Mouse (Mus musculus) spleen, embryonic (tissue): ENCODE data around the gene Acap1.

ENCODE experiments used
- CTCF ChIA-PET: fragments of 350-600 bp; sonication (Branson Sonifier 250); formaldehyde crosslinking; loops from one replicate; lab custom pipeline; 2022; lab: Charles Lee

The Acap1 gene

DNA sequence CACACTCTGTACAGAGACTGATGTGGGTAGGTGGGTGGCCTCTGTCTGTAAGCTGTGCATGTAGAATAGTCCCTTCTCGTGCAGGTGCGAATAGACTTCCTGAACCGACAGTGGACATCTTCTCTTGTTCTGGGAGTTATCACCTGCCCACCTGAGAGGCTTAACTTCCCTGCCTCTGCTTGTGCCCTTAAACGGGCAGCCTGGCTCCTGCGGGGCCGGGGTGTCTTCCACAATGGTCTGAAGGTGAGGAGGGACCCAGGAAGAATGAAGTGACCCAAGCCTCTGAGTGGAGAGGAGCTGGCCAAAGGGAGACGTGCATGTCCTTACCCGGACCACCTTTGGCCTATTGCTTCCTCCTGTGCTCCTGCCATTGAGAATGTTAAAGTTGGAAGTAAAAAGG, 14.8 kb upstream of the Acap1 start:
- CTCF ChIA-PET: no interaction called here

DNA sequence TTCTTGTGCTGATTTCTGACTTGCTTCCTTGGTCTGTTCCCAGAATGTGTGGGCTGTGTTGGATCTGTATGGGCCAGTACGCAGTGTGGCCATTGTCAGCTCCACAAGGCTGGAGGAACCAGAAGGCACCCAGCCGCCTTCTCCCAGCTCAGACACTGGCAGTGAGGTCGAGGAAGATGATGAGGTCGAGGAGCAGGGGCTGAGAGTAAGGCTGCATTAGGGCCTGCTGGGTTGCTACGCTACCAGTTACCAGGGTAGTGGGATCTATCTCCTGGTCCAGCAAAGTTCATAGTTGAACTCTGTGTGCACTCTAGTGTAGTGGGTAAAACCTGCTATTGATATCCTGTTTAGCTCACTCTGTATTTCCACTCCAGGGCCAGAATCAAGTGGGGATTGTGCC, 13.8 kb upstream of the Acap1 start:
- CTCF ChIA-PET: interaction anchor here (0.7 kb wide), 2 partner anchors 13 to 14 kb away, joined by 4 to 7 read pairs; partner anchors contain the start of gene Acap1

DNA sequence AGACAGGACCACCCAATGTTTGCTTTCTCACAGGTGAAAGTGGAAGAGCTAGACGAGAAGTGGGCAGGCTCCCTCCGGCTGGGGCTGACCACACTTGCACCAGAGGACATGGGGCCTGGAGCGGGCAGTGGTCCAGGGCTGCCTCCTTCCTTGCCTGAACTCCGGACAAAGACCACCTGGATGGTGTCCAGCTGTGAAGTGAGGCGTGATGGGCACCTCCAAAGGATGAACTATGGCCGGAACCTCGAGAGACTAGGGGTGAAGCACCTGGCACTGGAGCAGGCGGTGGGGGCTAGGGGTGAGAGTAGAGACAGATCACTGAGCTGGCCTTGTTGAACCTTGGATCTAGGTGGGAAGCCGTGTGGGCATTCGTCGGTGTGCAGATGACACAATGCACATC, 13.3 kb upstream of the Acap1 start:
- CTCF ChIA-PET: interaction anchor here (0.6 kb wide), 1 partner anchor 10 kb away, joined by 3 read pairs; no protein-coding TSS in a partner anchor

DNA sequence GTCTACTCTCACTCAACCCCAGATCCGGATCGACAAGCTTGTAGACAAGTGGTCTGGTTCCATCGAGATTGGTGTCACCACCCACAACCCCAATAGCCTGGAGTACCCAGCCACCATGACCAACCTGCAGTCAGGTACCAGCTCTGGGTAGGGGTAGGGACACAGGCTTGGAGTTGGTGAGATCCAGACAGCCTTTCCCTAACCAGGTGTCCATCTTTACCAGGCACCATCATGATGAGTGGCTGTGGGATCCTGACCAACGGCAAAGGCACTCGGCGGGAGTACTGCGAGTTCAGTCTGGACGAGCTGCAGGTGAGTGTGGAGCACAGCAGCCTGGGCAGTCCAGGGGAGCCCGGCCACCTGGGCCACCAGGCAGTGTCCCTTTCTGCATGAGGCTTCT, 9.0 kb upstream of the Acap1 start:
- CTCF ChIA-PET: interaction anchor here (0.7 kb wide), 1 partner anchor 82 kb away, joined by 3 read pairs; no protein-coding TSS in a partner anchor

DNA sequence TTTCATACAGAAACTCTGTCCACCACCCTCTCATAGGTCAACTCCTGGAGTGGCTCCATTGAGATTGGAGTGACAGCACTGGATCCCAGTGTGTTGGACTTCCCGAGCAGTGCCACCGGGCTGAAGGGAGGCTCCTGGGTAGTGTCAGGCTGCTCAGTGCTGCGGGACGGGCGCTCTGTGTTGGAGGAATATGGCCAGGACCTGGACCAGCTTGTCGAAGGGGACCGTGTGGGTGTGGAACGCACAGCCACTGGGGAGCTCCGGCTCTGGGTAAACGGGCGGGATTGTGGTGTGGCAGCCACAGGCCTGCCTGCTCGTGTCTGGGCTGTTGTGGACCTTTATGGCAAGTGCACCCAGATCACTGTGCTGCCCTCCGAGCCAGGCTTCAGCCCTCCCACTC, 7.6 kb upstream of the Acap1 start:
- CTCF ChIA-PET: no interaction called here

DNA sequence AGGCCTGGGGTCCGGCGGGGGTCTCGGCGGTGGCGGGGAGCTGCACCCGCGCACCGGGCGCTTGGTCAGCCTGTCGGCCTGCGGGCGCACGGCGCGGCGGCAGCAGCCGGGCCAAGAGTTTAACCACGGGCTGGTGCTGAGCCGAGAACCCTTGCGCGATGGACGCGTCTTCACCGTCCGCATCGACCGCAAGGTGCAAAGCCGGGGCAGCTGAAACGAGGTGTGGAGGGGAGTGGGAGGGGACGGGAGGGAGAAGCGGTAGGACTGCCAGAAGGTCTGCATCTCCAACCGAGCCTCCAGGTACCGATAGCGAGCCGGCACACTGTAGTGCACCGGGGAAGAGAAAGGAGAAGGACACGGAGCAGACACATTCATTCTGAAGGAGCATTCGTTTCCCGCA, 6.7 kb upstream of the Acap1 start:
- CTCF ChIA-PET: no interaction called here

DNA sequence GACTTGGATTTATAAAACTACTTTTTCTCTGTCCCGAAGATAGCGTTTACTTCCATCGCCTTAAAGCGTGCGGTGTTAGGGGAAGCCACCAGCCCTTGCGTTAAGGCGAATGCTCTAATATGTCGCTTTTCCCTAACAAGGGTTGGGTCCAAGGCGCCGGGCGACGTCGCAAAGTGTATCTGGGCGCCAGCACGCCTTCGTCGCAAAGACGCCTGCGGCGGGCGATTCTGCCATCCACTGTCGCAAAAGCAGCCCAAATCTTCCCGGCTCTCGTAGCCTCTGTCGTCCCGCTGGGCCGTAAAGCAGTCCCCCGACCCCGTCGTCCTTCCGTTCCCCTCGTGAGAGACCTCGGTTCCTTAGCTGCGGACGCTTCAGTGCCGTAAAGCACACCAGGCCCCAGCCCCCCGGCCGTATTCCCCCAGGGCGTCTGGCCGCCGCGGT, 6.1 kb upstream of the Acap1 start:
- CTCF ChIA-PET: no interaction called here

DNA sequence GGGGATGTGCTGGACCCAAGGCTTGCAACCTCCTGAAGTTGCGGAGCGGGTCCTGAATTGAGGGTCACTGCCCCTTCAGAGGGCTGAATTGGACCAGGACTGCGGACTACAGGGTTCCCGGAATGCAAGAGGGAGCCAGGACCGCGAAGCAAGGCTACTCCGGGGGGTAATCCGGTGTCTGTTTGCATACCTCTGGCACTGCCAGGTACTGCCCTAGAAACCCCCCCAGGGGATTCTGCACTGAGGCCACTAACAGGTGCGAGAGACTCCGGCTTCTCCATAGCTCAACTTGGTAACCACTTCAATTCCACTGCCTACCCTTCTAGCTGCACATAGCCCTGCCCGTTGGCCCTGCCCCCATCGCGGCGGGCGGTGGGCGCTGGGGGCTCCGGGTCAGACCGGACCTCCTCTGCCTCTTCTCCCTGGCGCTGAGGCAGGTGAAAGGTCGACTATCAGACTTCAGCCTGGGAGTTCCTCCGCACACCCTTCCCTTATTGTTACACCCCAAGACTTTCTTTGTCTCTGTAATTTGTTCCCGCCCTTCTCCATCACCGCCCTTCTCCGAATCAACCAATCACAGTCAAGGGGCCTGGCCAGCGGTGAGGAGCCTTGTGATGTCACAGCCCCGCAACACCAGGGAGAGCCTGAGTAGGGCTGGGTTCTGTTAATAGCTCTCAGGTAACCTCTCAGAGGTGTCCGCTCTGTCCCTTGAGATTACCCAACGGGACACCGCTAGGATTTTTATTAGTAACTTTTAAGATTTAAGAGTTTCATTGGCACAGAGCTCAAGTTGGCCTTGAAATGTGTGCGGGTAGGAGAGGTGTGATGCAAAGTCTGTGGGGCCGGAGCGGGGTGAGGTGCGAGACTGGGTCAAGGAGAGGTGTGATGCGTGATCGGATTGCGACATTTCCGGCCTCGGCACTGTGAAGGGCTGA, 5.4 kb upstream of the Acap1 start, which contains the start of the genes 2810408A11Rik and Neurl4:
Gene 2810408A11Rik, minus strand, starts transcription at position 517 of the 935 bp plus-strand sequence.
Gene Neurl4, plus strand, starts transcription at position 602 of the 935 bp plus-strand sequence.
- CTCF ChIA-PET: interaction anchor here (1.2 kb wide), 1 partner anchor 11 kb away, joined by 3 read pairs; no protein-coding TSS in a partner anchor

DNA sequence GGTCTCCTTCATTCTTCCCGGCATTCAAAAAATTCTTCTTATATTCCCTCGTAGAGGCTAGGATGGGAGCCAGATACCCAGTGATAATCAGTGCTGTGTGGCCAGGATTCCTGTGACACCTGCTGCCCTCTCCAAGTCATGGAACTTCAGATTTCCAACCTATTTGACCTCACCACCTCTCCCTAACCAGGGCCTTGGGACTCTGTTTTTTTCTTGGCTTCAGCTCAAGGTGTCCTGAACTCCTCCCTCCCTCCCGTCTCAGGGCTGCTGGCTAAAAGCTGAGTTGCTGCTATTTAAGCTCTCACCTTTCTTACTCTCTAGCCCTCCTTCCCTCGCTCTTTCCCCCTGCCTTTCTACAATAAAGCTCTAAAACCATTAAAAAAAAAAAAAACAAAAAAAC, 4.5 kb upstream of the Acap1 start:
- CTCF ChIA-PET: interaction anchor here (1.2 kb wide), 1 partner anchor 11 kb away, joined by 3 read pairs; no protein-coding TSS in a partner anchor

DNA sequence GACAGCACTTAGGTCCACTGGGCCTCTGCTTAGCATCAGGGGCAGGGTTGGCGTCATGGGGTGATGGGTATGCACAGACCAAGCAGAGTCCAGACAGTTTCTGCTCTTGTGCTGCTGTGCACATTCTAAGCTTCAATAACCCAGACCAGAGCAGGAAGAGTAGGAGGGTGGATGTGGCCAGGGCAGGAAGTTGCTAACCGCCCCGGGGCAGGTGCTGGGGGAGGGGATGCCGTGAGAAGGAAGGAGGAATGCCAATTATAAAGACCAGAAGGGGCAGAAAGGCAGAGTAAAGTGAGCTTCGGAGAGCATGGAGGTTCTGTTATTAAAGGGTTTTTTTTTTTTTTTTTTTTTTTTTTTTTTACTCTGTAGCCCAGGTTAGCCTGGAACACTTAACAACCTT, 668 bp downstream of the Acap1 start:
- CTCF ChIA-PET: interaction anchor here (0.6 to 0.9 kb wide), 4 partner anchors 15 to 74 kb away, joined by 3 to 27 read pairs (median 4); no protein-coding TSS in a partner anchor

DNA sequence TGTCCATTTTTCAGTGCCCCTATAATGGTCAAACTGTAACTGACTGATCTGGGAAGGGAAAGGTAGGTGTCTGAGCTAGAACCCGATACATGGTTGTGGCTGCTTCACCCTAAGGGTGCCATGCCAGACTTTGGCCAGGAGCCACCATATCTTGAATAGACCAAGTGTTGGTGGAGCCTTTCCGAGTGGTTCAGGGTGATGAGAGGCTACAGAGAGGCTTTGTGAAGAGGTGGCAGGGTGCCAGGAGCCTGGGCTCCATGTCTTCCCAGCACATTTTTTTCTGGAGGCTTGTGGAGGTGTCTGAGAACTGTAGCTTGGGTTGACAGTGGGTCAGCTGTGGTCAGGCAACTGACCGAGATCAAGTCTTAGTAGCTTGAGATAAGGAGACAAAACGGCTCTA, 3.9 kb downstream of the Acap1 start:
- CTCF ChIA-PET: interaction anchor here (0.9 kb wide), 1 partner anchor 8 kb away, joined by 3 read pairs; no protein-coding TSS in a partner anchor

DNA sequence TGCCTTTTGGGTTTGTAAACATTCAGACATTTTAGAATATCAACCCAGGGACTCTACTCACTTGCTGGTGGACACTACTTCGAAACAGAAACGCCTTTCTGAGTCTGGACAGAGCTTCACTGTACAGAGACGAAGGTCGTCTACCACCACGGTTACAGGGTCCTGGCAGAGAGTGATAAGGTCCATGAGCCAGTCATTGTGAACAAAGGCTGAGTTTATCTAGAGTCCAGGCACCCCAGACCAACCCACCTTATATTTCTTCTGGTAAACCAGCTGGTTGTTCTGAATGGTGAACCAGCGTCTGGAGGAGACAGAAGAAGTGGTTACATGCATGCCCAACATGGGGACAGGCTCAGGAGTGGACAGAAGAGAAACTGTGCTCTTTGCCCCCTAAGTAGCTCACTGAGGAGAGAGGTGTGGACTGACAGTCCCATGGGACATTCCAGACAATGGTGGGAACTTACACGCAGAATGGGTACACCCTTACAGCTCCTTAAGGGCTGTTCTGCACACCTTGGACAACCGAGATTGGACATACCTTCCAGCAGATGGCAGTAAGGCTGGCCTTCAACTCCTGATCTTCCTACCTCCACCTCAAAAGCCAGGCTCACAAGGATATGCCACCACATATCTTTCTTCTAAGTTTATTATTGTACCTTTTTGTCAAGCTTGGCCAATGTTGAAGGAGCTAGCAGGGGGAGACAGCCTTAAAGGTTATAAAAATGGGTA, 8.3 kb downstream of the Acap1 start:
- CTCF ChIA-PET: interaction anchor here (0.5 kb wide), 1 partner anchor 158 kb away, joined by 3 read pairs; no protein-coding TSS in a partner anchor

DNA sequence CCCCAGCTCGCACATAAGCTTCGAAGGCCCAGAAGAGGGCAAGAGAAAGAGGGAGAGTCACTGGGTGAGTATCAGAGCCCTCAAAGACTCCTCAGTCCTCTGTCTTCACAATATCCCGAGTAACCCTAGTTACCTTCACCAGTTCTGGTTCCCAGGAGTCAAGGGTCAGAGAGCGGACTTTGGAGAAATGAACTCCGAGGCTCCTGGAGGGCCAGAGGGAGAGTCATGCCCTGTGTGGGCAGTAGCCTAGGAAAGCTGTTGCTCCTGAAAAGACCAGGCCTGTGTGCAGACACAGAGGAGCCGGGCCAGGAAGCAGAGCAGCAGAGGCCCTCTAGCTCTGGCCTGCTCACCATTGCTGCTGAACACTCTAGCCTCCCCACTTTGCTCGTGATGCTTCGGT, 10.7 kb downstream of the Acap1 start:
- CTCF ChIA-PET: interaction anchor here (0.6 to 1.6 kb wide), 2 partner anchors 37 to 195 kb away, joined by 4 to 7 read pairs; partner anchors contain the start of gene Eif5a

DNA sequence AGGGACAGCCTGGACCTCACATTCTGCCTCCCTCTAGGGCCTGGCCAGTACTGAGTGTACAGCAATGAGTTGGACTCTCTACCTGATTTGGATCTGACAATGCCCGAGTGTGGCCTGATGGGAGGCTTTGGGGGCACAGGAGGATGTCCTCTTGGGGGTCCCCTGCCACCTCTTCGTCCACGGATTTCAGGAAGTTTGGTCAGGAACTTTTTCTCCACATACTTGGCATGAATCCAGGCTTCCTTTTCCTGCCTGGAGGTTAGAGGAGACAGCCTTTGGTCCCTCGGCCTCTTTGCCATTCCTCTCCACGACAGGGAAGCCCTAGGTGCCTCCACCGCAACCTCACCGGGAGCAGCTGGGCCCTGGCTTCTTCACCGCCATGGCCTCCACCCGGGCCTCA, 11.1 kb downstream of the Acap1 start:
- CTCF ChIA-PET: interaction anchor here (0.6 to 1.6 kb wide), 2 partner anchors 37 to 196 kb away, joined by 4 to 7 read pairs; partner anchors contain the start of gene Eif5a

DNA sequence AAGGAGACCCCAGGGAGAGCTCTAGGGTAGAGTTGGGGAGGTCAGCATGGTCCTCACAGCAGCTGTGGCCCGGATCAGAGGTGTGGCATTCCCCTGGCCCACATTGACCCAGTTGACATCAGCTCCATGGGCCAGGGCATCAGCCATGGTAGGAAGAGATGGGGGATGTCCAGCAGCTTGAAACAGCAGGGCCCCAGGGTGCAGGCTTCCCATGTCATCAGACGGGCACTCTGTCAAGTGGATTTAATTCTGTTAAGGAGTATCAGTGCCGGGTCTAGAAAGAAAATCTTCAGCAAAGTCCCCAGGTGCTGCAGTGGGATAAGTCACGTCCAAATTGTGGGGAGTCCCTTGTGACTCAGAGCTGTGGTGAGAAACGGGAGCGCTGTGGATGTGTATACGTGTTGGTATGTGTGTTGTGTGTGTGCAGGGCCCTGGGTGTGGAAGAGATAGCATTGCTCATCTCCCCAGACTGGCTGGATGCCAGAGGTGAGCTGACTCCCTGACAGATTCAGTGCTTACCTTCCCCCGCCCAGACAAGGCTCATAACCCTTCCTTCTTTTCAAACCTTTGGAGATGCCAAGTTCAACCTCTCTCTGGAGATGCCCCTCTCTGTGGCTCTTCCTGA, 11.7 kb downstream of the Acap1 start:
- CTCF ChIA-PET: interaction anchor here (0.8 to 1.6 kb wide), 3 partner anchors 8 to 65 kb away, joined by 3 to 7 read pairs (median 3); partner anchors contain the start of gene Eif5a

DNA sequence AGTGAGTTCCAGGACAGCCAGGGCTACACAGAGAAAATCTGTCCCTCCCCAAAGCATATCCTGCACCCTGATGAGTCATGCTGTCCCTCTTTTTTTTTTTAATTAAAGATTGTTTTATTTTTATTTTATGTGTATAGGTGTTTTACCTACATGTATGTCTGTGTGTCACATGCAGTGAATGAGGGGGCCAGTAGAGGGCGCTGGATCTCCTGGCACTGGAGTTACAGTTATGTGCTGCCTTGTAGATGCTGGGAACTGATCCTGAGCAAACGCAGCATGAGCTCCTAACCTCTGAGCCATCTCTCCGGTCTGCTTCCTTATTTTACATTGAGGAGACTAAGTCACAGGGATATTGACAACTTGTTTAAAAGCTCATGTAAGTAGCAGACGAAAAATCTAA, 12.3 kb downstream of the Acap1 start:
- CTCF ChIA-PET: interaction anchor here (0.8 to 1.6 kb wide), 3 partner anchors 9 to 66 kb away, joined by 3 to 7 read pairs (median 3); partner anchors contain the start of gene Eif5a

DNA sequence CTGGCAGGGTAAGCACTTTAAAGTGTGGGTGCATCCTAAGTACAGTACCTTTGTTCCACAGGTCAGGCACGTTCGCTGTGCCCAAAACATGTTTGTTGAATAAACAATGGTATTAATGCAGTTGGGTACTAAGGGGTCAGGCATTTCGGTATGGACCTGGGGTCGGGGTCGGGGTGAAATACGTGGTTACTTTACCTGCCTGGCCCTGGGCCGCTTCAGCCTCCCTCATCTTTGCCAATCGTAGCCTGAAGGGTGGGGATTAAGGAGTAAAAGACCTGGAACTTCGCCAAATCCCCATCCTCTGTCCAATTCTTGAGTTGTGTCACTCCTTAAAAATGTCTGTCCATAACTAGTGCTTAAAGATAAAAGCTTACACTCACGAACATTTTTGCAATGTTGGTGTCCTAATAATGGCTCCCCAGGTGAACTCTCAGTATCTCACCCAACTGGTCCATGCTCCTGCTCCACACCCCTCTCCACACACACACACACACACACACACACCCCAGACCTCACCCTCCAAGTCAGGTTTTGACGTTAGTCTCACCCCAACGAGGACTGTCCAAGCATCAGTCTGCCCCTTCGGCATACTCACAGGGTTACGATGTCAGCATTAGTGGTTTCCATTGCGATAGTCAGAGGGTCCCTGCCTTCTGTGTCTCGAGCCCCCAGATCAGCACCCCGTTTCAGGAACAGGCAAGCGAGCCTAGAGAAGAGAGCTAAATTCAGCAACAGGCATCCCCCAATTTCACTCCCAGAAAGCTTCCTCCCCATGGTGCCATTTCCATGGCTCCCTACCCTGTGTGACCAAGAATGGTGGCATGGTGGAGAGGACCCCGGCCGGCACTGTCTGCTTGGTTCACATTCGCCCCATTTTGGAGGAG, 13.3 kb downstream of the Acap1 start:
- CTCF ChIA-PET: interaction anchor here (0.6 to 0.7 kb wide), 2 partner anchors 40 to 93 kb away, joined by 3 read pairs; no protein-coding TSS in a partner anchor

DNA sequence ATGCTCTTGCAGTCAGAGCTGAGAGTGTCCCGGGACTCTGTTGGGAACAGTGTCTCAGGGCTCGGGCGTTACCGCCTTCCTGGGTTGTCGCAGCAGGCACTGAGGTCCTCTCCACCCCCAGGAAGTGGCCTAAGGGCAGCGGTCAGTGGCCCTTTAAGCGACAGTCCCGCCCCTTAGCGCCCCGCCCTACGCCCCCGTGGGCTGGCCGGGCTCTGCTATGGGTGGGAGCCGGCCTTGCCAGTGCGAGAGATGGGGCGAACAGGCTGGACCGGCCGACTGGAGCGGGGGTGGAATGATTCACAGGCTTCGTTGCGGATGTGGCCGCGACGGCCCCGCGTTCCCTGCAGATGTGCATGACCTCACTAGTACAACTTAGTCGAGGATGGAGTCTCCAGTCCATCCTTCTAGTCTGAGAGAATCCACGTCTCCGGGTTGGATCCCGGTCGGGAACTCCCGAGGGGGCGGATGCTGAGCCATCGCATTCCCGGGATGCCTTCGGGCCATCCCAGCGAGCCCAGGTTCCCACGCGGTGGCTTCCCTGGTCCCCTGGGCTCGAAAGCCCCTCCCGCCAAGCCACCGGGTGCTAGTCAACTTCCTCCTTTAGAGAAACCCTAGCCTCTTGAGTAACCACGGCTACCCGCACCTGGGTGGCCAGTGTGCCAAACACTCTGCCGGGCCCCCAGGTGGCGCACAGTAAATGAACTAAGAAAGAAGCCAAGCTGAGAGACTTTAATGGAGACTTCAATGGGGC, 14.3 kb downstream of the Acap1 start, which contains the start of gene Kctd11:
Gene Kctd11, minus strand, starts transcription at position 554 of the 751 bp plus-strand sequence.
- CTCF ChIA-PET: interaction anchor here (1.4 kb wide), 1 partner anchor 67 kb away, joined by 7 read pairs; the partner anchor contains the start of gene Slc2a4

DNA sequence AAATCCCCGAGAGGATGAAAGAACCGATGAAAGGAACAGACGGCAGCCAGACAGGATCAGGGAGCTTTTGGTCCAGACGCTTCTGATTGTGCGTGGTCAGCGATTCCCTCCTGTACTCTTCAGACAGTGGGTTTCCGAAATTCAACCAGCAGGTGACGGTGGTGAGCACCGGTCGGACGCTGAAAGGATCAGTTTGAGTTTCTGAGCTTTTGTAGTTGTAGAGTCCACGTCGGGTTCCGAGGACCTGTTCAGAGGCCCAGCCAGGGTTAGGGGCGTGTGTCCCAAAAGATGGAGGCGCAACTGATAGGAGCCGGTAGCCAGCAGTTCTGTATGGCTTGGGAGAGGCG, 14.9 kb downstream of the Acap1 start:
- CTCF ChIA-PET: interaction anchor here (0.7 to 1.4 kb wide), 2 partner anchors 58 to 68 kb away, joined by 3 to 7 read pairs; partner anchors contain the start of gene Slc2a4
